Mouse (Mus musculus) heart, adult 11 months (tissue): Measurements from ENCODE around the gene Rdh16f1.

Experiments
- DNase-seq: peaks from one replicate; pipeline ENCODE4 v3.0.0; 2022

The Rdh16f1 gene

DNA sequence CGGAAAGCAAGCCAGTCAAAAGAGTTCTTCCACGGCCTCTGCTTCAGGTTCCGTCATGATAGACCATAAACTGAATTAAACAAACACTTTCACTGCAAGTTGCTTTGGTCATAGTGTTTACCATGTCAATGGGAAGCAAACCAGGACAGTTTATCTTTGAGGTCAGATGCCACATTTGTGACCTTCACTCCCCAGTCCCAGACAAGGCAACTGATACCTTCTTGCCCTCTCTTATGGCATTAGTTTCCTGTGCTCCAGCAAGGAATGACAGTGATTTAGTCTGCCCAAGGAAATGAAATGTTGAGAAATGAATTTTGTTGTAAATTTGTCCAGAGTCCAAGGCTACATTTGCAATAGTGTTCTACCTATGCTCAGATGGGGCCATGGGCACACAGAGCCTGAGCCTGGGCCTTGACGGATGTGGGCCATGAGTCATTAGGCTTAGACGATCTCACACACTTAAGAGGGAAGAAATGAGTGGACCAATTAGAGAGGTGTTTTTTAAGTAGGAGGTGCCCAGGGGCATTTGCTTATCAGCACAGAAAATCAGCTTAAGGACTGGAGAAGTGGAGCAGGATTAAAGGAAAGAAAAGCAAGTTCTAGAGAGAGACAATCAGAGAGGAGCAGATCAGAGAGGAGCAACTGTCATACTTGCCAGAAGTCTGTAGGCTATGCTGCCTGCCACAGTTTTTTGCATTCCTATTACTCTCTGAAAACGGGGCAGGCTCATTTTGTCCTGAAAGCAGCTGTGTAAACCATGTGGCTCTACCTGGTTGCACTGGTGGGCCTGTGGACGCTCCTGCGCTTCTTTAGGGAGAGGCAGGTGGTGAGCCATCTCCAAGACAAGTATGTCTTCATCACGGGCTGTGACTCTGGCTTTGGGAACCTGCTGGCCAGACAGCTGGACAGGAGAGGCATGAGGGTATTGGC lies at the start of gene Rdh16f1, which contains the start of gene Rdh1:
Gene Rdh16f1, plus strand, starts transcription at position 607 of the 930 bp plus-strand sequence.
Gene Rdh1, plus strand, starts transcription at position 541 of the 930 bp plus-strand sequence.
- peak; percentile 74 for DNase-seq

DNA sequence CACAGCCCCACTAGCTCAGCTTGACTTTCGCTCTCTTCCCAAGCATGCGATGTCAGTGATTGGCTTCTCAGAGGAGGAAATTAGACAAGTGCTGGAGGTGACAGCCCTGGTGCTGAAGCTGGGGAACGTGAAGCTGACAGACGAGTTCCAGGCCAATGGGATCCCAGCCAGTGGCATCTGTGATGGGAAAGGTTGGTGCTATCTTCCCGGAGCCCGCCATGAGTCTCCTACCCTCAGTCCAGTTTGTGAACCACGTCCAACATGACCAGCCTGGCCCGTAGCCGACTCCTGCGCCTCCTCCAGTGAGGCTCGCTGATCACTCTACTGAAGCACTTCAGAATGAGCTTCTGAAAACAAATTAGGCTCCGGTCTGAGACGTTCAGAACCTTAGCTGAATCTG lies 49.3 kb upstream of the Rdh16f1 start:
- no peak for DNase-seq

DNA sequence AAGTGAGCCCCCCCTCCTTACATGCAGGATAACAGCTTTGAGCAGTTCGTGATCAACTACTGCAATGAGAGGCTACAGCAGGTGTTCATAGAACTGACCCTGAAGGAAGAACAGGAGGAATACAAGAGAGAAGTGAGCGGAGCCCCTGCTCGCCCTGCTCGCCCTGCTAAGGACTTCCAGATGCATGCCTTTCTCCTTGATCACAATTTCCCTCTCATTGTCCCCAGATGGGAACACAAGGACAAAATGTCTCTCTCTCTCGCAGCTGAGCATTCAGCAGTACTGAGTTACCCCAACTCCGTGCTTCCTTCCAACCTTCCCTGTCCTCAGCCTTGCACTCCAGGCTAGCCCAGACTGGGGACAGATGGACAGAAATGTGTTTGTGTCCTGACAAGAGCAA lies 46.9 kb upstream of the Rdh16f1 start:
- no peak for DNase-seq

DNA sequence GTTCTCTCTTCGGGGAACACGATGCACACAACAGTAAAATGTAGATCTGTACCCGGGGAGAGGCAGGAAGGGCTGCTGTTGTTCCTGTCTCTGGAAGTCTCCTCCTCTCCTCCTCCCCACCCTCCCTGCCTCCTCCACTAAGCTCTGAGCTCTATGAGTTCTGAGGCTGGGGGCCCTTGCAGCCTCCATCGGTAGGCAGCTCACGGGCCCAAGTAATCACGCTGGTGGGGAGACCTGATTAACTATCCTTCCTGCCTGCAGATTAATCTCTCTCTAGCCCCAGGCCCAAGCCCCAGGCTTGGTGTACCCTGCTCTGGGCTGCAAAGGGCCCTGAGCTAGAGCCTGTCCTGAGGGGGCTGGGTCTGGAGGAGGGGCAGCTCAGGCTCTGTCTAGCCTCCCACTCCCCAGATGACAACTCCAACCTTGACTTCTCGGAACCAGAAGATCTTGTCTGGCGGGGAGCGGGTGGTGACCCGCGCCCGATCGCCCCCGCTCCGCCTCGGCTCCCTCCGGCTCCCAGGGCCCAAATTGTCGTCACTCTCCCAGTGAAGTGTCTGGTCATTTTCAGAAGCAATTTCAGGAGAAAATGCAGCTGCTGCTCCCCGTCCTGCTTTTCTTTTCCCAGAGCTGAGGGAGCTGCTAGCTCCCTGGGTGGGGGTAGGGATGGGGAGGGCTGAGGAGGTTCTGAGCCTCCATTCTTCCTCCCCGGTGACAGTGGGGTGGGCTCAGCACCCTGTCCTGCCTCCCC lies 37.7 kb upstream of the Rdh16f1 start:
- peak; percentile 95 for DNase-seq

DNA sequence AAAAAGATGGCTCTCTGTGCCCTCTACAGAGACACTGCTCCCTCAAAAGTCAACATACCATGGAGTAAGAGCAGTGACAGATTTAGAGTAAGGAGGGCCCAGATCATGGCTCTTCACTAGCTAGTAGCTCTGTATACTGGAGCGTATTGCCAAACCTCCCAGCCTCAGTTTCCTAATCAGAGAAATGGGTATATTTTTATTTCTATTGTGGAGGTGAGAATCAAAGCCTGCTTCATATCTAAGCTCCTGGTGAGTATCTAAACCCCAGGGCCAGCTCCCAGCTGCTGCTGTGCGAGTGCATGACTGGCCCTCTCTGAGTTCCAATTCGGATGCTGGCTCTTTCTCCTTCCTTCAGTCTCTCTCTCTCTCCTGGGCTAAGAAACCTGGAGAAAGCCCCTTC lies 35.4 kb upstream of the Rdh16f1 start, which contains the start of gene Tac2:
Gene Tac2, plus strand, starts transcription at position 301 of the 400 bp plus-strand sequence.
- no peak for DNase-seq

DNA sequence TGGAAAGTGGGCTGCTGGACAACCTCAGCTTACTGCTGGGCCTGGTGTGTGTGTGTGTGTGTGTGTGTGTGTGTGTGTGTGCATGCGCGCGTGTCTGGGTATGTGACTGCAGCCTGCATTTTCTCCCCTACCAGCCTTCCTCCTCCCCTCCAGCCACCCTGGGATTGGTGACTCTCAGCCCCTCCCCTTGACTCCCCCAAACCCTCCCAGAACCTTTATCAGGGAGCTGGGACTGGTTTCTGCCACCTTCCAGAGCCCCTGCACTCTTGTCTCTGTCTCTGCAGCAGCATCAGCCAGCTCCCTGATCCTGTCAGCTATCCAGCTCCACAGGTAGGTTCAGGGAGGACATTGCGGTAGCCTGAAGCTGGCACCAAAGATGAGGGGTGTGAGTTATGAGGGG lies 34.5 kb upstream of the Rdh16f1 start:
- DNase-seq: no peak

DNA sequence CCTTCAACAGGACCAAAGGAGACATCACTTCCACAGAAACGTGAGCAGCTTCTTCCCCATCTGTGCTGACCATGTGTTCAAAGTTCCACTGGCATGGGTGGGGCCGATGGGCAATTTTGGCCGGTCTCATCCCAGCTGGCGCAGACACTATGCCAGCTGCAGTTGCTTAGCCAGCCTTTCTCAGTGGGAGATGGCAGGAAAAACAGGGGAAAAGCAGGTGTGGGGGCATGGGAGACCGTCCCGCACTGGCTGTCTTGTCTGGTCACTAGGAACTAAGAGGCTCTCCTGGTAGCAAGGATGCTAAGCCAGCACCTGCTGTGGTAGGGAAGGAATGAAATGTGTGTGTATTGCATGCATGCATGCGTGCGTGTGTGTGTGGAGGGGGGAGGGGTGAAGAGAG lies 31.1 kb upstream of the Rdh16f1 start:
- DNase-seq: no peak

DNA sequence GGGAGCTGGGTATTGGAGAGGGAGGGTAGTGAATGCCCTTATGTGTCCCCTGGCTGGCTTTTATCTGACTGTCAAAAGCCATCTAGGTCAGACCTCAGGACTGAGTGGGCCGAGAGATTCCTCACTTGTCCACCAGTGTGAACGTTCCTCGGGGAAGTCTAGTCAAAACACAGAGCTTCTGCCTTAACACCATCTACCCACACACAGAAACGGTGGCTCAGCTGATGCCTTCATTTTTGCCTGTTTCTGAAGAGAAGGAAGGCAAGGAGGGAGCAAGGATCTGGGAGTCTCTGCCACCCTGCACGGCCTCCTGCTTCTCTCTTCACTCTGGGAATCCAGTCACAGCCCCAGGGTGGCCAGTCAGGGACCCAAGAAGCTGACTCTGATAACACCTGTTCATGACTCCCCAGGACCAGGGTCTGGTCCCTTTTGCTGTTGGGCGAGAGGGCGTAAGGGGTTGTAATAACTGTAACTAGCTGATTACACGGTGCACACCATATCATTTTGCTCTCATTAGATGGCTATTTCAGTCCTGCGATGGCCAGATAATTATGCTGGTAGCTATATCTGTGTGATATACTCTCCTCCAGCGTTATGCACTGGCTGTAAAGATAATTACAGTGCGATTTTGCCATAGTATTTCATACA lies 29.2 kb upstream of the Rdh16f1 start:
- no peak for DNase-seq

DNA sequence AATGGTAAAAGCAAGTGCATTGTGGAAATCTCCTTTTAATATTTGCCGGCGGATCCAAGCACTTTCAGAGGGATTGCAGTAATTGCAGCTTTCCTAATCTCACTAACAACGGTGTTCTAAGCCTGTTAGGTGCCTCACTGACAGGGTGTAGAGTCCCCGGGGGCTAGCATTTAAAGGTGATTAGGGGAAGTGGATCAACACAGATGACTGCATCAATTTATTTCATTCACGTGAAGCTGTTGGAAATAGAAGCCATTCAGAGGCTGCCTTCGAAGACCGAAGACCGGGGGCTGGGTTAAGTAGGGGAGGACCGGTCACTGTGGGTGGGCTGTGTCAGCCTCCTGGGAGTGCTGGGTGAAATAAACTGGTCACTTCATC lies 28.7 kb upstream of the Rdh16f1 start:
- no peak for DNase-seq

DNA sequence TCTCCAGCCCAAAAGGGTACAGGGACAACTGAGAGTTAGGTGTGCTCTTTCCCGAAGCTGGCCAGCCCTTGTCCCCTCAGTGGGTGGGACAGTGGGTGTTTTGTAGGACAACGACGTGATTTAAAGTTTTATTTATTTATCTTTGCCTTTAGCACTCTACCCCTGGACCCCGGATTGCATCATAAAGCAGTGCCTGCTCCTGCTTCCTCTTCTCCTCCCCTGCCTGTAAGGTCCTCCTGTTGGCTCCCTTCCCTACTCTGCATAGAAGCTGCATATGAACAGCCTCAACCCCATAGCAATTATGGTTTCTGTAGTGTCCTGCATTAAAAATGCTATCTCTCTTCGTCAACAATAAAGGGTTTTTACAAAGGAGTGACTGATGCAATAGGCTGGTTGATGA lies 28.2 kb upstream of the Rdh16f1 start:
- no peak for DNase-seq

DNA sequence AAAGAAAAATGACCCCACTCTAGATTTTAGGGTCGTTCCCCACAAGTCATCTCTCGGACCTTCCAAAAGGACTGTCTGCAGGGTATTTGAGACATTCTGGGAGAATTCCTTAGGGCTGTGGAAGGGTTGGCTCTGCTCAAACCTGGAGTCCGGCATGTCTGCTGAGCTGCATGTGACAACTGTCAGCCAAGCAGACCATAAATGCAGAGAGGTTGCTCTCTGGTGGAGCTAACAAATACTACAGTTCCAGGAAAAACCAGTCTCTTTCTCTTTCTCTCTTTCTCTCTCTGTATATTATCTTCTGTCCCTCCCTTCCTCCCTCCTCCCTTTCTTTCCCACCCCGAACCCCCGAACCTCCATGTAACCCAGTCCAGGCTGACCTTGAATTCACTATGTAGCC lies 25.2 kb upstream of the Rdh16f1 start:
- no peak for DNase-seq

DNA sequence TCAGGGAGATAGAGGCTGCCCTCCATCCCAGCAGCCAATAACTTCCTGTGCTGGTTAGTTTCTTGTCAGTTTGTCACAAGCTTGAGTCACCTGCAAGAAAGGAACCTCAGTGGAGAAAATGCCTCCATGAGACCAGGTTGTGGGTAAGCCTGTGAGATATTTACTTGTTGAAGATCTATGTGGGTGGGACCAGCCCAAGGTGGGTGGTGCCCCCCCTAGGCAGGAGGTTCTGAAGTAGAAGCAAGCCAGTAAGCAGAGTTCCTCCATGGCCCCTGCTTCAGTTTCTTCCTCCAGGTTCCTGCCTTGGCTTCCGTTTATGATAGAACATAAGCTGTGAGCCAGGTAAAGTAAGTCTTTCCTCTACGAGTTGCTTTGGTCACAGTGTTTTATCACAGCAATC lies 23.3 kb upstream of the Rdh16f1 start:
- peak; percentile 85 for DNase-seq

DNA sequence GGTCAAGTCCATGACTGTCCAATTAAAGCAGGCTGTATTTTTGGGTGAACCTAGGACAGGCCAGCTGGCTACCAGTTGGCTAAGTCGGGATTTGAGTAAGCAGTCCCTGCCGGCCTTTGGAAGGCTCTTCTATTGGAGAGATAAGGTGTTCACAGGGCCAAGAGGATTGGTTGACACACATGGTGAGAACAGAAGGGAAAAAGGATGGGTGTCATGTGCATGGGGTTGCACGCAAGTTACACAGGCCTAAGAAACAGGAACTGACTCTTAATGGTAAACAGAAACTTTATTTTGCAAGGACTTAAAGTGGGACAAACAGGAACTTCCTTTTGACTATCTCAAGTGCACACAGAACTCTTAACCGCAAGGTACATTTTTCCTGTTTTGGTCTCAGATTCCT lies 22.7 kb upstream of the Rdh16f1 start:
- peak; percentile 91 for DNase-seq

DNA sequence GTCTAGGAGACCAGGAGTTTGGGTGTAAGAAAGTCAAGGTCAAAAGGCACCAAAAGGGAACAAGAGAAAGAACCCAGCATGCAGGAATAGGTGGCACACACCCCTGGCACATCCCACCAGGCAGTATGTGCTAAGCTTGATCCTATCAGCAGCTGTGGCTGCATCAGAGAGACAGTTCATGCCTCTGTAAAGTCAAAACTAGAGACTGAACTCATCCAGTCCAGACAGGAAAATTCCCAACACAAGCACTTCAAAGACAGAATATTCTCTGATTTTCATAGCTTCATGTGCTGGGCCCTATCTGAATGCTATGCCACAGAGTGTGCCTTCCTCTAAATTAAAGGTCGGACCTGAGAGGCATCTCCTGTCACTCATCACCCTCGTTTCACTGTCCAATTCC lies 22.0 kb upstream of the Rdh16f1 start:
- no peak for DNase-seq

DNA sequence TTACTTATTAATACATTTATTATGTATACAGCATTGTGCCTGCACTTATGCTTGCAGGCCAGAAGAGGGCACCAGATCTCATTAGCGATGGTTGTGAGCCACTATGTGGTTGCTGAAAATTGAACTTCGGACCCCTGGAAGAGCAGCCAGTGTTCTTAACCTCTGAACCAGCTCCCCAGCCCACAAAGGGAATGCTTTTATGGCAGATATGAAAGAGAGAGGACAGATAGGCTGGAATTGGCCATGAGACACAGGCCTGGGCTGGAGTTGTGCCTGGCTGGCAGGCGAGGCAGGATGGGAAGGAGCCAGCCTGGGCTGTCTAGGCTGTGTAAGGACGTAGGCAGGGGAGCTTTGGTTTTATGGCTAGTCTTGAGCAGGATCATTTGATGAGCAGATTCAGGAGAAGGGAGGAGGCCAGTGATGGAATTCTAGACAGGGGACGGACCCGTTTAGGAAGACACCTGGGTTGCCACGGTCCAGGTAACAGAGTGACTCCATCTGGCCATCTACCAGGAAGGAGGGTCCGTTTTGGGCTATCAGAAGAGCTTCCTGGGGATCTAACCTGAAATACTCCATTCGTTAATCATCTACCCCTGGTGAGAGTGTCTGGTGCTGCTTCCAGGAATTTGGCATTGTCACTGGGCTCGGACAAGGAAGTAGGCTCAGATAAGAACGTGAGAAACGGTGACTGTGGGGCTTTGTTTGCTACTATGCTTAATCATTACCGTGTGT lies 21.3 kb upstream of the Rdh16f1 start:
- DNase-seq: peak; percentile 94

DNA sequence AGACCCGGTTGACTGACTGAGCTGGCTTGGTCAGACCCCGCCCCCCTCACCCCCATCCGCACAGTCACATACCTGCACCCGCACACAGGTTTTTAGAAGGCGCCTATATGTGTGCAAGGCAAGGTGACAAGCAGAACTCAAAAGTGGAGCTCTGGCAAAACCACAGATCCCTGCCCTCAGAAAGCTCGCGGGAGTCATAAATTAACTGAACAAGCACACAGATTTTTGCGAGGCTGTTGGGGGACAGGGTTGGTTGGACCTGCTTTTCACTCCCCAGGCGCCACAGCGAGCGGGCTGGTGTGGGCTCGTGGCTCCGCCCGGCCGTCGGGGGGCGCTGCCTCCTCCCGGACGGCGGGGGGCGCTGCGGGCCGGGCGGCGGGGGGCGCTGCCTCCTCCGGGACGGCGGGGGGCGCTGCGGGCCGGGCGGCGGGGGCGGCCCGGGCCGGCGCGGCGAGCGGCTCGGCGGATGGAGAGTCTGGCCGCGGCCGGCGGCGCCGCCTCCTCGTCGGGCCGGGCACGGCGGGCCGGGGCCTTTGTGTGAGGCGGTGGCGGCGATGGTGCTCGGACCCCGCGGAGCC lies 20.4 kb upstream of the Rdh16f1 start, which contains the start of gene Zbtb39:
Gene Zbtb39, plus strand, starts transcription at position 456 of the 578 bp plus-strand sequence.
- DNase-seq: peak; percentile 98

DNA sequence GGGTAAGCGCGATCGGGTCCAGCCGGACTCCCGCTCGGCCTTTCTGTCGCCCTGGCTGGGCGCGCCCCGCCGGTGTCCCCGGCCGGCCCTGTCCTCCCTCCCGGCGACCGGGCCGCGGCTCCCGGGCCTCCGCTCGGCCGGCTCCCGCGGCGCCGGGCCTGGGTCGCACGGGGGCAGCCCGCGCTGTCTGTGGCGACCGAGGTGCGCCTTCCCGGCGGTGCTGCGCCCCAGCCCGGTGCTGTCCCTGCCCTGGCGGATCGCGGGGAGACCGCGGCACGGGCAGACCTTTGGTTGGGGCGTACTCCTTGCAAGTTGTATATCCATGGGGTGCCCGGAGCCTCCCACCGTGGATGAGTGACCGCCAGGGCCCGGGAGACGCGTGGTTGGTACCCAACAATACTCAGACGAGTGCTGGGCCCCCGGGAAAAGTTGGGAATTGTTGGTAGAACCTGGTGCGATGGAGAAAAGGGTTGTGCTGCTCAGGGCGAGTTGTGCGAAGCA lies 19.9 kb upstream of the Rdh16f1 start:
- DNase-seq: no peak

DNA sequence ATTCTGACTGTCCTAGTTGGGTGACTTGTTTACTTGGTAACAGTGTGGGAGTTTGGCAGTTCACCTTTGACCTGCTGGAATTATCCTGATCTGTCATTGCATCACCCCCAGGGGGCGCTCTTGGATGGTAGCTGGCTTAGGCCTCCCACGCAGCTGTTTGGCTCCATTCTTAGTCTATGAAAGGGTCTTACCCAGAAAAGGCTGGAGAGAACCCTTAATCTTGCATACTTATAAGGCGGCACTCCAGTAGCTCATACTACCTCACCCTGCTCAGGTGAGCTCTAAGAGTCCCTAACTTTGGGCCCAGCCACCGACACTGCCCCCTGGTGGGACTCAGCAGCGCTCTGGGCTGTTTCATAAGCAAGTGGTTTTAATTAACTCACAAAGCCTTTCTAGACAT lies 14.9 kb upstream of the Rdh16f1 start:
- DNase-seq: no peak

DNA sequence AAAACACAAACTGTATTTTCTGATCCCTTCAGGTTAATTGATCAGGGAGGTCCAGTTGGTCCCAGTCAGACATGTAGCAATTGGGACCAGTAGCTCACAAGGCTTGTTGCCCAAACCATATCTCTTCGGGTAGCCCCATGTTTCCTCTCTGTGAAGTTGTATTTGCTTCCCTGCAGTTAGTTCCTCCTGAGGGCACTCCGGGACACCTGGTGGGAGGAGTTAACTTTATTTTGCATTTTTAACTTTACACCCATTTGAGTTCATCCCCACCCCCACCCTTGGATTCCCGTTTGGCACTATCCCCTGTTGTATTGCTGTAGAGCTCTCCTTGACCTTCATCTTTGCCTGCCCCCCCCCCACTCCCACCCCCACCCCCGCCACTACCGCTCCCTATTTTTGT lies 13.7 kb upstream of the Rdh16f1 start:
- no peak for DNase-seq

DNA sequence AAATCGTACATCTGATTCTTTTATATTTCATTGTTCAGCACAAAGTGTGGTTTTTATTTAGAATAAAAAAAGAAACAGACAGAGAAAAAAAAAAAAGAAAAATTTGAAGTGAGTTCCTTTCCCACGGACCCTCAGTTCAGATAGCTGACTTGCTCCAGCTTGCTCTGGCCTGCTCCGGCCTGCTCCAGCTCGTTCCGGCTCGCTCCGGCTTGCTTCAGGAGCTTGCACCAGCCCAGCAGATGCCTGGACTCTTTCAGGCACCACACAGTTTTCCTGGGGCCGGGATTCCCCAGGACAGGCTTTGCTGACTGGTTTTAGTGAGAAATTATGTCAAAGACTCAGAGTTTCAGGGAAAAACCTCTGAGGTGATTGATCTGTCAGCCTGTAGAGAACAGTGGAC lies 12.3 kb upstream of the Rdh16f1 start:
- DNase-seq: no peak

DNA sequence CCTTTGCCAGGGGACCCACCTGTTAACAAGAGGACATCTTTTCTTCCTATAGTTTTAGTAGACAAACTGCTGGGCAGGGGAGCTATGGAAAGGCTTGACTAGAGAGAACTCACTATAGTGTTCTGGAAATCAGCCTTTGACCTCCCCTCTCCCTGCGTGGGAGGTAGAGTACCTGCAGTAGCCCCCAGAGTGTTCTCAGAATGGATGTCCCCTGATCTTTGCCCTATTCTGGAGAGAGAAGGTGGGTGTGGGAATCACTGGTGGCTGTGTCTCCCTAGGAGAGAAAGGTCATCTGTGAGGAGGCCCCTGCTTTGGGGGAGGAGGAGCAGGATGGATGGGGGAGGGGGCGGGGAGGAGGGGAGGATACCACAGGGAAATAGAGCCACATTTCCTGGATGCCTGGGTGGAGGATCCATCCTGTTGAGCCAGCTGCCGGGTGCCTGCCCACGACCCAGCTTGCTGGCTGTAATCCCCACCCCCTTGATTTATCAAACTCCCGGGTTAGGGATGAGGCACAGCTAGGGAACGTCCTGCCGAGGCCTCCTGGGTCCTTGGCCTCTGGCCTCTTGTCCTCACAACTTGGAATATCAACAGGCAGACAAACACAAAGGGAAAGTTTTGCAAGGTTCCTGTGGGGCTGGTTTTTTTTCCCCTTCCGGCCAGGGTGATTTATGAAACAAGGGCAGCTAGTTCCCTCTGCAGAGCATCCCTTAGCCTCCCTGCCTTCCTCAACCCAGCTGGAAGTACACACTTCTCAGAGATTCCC lies 10.6 kb upstream of the Rdh16f1 start:
- DNase-seq: peak; percentile 98
